Mouse (Mus musculus) embryonic fibroblast, embryonic 13.5 days (primary cell): ENCODE data around the gene Dpp6.

ENCODE experiments used
- CTCF ChIP-seq: IDR thresholded peaks from 2 replicates; pipeline ENCODE4 v1.5.1; 2011; ENCODE audit warnings: mild to moderate bottlenecking, control low read depth, low read length, moderate library complexity, borderline replicate concordance; ENCODE audit not compliant: insufficient read depth
- POLR2A ChIP-seq: IDR thresholded peaks from 2 replicates; pipeline ENCODE4 v1.6.1; 2011; ENCODE audit warnings: low read depth, mild to moderate bottlenecking, control low read depth, low read length, moderate library complexity

DNA sequence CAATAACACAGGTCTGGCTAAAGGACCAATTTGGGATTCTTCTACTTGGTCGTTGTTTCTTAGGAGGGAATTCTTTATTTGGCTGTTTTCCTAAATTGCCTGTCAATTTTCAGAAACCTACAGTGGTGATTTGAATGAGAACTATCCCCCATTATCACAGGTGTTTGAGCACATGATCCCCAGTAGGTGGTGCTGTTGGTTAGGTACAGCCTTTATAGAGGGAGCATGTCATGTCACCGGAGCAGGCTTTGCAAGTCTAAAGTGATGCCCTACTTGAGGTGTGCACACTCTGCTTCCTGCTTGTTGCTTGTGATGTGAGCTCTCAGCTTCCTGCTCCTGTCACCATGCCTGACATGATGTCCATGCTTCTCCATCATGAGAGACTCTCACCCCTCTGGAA is 870.3 kb downstream of the Dpp6 start:
- TF ChIP-seq POLR2A (no peak), CTCF (no peak)
